Mouse (Mus musculus) kidney, adult 18-20 months (tissue): ENCODE results near the gene Gm49368.

Experiments used
- DNase-seq: peaks from one replicate; pipeline ENCODE4 v3.0.0; 2021

Gene Gm49368

DNA sequence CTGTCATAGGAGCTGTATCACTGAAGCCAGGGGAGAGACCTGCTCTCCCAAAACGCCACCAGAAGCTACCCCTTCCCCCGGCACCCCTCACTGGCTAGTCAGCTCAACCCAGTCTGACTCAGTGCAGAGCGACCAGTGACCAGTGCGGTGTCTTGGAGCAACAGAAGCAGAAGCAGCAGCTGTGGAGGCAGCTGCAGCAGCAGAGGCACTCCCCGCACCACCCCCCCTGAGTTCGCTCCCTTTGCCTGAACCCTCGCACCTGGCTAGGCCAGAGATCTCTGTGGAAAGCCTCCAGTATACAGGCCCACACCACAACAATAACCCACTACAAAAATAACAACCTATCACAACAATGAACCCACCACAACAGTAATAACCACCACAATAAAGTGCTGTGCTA is 3.9 kb upstream of the Gm49368 start:
- DNase-seq = no peak

DNA sequence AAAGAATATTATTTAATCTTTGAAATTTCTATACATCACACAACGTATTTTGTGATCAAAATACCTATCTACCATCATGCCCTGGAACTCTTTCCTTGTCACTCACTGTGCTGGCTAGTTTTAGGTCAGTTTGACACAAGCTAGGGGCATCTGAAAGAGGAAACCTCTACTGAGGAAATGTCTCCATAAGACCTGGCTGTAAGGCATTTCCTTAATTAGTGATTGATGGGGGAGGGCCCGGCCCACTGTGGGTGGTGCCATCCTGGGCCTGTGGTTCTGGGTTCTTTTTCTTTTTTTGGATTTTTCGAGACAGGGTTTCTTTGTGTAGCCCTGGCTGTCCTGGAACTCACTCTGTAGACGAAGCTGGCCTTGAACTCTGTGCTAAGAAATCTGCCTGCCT is 3.4 kb upstream of the Gm49368 start:
- DNase-seq = no peak

DNA sequence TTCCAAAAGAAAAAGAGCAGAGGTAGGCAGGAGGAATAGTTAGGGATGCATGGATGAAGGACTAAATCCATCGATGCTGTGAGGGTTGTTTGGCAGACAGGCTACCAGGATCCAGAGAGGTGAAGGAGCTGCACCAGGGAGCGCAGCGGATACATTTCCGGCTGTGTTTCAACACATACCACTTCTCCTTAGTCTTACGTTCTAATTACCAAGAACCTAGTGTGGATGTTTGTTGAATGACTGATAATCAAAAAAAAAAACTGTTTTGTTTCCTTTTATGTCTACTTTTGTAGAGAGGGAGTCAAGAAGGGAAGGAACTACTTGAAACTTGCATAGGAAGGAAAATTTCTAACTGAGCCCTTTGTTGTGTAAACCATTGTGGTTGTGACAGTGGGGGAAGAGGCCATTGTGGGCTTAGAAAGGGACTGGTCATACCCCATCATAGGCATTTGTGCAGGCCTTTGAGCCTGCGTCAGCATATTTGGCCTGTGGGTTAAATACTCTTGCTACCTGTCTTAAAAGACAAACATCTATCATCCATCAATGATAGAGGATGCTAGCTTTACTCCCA is 813 bp downstream of the Gm49368 start:
- DNase-seq = no peak

DNA sequence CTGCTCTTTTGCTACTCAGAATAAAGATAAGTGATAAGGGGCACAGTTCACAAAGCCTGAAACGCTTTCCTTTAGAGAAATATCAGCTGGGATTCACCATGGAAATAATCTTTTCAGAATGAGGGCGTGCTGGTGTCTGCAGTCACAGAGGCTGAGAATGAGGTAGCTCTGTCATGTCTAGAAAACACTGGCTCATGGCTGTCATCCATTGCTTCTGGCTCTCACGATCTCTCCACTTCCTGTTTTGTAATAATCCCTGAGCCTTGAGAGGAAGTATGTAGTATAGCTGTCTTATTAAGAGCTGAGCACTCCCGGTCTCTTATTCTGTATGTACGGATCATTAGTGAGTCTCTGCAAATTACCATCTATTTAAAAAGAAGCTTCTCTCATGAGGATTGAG is 3.1 kb downstream of the Gm49368 start:
- no peak for DNase-seq

DNA sequence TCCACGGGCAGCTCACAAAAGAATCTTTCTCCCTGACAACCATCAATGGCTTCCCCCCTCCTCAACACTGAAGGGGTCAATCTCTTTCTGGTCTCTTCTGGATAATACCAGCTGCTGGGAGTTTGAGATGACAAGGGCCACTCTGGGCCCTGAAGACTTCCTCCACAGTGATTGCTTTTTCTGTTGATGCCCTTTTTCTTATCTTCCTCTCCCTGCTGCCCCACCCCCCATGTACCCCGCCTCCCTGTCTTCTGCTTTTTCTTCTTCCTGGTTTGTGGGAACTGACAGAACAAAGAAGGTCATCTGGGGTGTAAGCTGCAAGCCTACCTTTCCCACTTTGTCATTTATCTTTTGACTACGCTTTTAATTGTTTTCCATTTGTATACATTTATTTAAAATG is 5.4 kb downstream of the Gm49368 start:
- DNase-seq = no peak

DNA sequence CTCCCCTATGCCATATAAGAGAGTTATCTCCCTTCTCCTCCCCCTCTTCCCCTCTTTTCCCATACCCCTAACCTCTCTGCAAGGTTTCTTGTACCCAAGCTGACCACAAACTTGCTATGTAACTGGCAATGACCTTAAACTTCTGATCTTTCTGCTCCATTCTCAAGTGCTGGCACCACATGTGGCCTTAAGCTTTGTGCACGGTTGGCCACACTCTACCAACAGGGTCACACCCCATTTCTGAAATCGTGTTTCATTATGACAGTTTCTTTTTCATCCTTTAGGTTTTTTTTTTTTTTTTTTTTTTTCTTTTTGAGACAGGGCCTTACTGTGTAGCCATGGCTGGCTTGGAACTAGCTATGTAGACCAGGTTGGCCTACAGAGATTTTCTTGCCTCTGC is 7.4 kb downstream of the Gm49368 start:
- no peak for DNase-seq

DNA sequence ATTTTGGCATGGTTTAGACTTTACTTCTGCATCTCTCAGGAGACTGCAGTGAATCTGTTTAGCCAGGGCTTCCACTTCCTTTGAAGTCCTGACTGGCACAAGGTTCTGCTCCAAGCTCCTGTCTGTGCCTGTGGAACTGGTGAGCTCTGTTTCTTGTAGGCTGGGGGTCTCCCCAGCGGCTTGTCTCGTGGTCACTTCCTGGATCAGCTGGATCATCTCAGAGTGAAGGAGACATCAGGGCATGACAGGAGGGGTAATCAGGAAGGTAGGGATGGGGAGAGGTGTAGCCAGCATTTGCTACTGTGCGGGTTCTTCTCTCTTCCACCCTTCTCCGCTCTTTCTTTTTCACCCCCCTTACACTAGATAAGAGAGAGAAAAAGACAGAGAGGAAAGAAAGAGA is 9.3 kb downstream of the Gm49368 start:
- no peak for DNase-seq

DNA sequence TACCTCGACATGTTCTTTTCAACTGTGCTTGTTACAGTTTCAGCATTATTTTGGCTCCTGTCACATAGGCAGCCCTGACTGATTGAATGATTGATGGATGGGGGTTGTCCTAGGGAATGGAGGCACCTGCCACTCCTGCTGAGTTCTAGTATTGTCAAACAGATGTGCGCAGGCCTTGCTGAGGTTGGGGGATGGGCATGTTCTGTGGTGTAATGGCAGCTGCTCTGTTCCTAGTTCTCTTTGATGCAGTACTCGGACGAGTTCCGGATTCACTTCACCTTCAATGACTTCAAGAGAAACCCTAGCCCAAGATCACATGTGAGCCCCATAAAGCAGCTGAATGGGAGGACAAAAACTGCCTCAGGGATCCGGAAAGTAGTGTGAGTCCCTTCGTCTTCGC is 17.5 kb downstream of the Gm49368 start:
- no peak for DNase-seq

DNA sequence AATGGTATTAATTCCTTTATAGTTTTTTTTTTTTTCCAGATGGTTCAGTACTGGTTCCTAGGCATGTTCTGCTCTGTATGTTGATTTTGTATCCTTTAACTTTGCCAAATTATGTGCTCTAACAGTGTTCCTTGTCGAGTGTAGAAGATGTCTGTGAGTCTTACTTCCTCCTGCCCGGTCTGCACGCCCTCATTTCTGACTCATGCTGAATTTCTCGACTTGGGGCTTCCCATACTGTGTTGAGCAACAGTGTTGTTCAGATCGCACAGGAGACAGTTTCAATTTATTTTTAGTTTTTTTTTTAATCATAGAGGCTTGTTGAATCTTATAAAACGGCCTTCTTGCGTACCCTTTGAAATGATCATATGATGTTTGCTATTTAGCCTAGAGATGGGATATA is 26.7 kb downstream of the Gm49368 start:
- no peak for DNase-seq

DNA sequence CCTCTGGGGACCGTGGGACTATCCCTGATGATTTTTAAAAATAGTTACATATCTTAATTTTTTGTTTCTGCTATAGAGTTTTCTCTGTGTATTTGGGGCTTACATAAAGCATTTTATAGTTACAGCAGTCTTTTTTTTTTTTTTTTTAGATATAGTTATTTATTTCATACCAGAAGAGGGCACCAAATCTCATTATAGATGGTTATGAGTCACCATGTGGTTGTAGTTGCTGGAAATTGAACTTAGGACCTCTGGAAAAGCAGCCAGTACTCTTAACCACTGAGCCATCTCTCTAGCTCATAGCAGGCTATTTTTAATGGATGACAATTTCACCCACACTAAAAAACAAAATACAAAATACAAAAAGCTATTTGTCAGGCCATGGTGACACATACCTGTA is 35.7 kb downstream of the Gm49368 start:
- no peak for DNase-seq

DNA sequence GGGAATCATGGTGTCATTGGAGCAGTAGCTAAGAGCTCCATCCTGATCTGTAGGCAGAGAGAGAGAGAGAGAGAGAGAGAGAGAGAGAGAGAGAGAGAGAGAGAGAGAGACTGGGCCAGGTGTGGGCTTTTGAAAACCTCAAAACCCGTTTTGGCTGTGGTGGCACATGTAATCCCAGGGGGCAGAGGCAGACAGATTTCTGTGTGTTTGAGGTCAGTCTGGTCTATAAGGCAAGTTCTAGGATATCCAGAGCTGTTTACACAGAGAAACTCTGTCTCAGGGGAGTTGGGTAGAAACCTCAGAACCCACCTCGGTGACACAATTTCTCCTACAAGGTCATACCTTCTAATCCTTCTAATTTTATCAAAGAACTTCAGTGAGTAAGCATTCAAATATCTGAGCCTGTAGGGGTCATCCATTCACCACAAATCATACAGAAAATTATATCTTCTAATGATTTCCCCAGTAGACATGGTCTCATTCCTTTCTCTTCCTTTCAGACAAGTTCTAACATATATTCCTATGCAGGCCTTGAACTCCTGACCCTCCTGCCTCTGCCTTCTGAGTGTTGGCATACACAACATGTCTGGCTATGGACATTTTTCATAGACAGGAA is 38.4 kb downstream of the Gm49368 start:
- DNase-seq = no peak

DNA sequence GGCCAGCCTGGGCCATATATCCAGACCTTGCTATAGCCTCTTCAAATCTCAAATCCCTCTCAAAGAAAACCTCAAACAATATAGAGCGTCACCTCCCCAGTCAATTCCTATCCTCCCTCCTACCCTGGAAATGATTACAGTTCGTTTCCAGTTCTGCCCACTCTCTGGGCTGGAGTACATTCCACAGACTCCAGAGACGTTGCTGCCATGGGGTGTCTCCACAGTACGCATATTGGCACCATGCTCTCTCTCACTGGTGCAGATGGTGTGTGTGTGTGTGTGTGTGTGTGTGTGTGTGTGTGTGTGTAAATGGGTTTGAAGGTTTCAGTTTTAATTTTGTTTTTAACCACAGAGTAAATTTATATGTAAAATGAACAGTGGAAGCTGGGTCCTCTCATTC is 42.8 kb downstream of the Gm49368 start:
- DNase-seq = no peak

DNA sequence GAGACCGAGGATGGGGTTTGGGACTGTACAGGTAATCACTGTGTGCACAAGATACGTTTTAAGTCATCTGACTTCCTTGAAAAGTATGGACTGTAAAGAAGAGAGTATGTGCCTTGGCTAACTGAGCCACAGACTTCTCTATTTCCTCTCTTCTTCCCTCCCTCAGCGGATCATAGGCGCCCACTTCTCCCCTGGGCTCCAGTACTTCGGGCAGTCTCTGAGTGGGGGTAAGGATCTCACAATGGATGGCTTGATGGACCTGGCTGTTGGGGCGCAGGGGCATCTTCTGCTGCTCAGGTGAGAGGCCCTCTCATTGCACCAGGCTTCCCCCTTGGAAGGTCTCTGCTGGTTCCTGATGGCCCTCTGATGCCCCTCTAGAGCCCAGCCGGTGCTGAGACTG is 45.0 kb downstream of the Gm49368 start:
- DNase-seq = no peak

DNA sequence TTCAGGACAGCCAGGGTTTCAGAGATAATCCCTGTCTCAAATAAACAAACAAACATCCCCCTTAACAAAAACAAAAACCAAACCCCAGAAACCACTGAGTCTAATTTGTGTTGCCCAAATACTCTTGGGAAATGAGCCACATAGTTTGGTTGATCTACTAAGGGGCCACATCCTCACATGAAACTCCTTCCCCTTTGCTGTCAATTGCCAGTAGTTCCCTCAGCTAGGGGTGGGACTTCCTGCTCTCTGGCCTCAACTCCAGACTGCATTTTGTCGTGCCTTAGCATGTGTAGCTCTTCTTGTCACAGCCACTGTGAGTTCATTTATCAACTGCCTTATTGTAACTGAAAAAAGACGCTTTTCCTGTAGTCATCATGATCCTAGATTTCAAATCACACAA is 47.8 kb downstream of the Gm49368 start:
- no peak for DNase-seq

DNA sequence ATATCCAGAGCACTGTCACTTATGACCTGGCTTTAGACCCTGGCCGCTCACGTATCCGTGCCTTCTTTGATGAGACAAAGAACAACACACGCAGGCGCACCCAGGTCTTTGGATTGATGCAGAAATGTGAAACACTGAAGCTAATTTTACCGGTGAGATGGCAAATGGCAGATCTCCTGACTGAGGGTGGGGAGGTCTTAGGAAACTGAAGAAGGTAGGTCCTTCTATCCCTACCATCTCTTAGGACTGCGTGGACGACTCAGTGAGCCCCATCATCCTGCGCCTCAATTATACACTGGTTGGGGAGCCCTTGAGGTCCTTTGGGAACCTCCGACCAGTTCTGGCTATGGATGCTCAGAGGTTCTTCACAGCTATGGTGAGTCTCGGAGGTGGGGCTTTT is 49.6 kb downstream of the Gm49368 start:
- DNase-seq = no peak

DNA sequence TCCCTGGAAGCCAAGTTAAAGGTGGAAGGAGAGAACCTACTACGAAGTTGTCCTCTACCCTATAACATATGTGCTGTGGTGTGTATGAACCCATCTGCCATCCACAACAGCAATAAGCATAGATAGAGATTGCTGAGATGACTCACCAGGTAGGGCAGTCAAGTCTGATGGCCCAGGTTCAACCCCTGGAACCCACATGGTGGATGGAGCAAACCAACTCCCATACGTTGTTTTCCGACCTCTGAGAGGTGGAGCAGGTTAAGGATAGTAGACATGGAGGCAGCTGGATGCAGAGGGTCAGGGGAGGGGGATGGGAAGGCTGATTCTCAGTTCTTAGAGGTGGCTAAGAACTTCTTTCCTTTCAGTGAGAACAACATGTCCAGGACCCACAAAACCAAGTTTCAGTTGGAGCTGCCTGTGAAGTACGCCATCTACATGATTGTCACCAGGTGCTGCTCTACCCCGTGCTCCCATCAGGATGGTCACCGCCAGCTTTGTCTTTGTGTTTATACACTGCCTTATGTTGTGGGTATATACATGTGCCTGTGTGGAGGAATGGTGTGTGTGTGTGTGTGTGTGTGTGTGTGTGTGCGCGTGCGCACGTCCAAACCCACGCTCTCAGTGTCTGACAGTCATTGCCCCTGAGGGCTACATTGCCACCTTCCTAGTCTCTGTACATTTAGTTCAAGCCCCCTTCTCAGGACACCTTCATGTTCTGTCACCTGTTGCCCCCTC is 52.1 kb downstream of the Gm49368 start:
- DNase-seq = no peak

DNA sequence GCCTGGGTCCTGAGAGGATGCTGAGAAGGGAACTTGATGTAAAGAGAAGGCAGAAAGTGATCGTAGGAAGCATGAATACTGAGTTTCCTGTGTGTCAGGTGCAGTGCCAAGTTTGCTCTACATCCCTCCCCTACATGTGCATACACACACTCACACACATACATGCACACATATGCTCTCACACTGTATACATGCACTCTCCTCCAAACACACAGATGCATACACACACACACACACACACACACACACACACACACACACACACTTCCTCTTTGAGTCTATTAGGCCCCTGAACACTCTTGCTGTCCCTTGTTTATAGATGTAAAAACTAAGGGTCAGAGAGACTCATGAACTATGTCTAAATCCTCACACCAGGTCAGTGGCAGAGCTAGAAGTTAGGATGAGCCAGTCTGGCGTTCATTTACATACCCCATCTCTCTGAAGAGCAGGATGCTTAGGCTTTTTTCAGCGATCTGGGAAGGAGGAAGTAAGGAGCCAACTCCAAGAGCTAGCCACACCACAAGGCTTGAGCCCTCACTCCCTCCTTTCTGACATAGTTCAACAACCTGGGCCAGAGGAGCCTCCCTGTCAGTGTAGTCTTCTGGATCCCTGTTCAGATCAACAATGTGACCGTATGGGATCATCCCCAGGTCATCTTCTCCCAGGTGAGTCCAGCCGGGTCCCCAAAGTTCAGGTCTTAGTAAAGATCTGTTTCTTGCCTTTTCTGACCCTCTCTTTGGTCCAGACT is 52.9 kb downstream of the Gm49368 start:
- no peak for DNase-seq

DNA sequence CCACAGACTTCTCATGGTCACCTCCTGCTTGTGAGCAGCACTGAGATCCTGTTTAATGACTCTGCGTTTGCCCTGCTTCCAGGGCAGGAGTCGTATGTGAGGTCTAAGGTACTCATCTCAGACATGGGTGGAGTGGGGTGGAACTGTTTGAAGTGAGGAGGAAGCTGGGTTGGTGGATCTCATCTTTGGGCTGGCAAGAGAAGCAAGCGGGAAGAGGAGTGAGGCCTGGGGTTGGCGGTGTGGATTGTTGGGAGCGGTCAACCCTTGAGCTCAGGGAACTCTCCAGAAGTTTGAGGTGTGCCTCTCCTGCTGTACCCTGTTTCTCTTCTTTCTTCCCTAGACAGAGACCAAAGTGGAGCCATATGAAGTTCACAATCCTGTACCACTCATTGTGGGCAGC is 53.9 kb downstream of the Gm49368 start:
- DNase-seq = no peak

DNA sequence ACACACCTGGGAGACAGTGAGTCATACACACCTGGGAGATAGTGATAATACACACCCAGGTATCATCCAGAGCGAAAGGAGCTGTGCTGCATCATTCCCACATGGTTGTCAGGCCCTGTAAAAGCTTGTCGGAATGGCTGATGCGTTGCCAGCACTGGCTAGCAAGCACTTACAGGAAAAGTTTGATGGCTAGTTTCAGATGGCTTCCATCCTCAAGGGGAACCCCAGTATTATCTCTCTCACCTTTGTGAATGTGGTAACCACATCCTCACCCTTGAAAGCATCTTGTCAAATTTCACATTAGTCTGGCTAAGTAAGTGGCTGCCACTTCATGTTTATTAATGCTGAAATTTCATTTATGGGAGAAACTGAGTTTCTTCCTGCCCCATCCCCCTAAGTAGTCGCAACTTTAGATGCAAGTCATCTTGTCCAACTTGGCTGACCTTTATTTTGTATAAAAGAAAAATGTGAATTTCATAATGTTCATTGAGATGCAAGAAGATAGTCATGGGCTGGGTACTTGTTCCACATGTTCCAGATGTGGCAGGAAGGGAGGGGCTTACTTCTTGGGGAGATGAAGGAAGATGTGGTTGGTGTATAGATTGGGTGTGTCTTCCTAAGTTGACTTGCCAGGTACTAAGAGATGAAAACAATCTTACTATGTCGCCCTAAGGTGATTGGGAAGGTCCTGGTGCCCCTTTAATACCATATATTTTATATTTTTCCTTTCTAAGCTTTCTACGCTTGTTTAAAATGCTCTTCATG is 57.4 kb downstream of the Gm49368 start:
- DNase-seq = no peak

DNA sequence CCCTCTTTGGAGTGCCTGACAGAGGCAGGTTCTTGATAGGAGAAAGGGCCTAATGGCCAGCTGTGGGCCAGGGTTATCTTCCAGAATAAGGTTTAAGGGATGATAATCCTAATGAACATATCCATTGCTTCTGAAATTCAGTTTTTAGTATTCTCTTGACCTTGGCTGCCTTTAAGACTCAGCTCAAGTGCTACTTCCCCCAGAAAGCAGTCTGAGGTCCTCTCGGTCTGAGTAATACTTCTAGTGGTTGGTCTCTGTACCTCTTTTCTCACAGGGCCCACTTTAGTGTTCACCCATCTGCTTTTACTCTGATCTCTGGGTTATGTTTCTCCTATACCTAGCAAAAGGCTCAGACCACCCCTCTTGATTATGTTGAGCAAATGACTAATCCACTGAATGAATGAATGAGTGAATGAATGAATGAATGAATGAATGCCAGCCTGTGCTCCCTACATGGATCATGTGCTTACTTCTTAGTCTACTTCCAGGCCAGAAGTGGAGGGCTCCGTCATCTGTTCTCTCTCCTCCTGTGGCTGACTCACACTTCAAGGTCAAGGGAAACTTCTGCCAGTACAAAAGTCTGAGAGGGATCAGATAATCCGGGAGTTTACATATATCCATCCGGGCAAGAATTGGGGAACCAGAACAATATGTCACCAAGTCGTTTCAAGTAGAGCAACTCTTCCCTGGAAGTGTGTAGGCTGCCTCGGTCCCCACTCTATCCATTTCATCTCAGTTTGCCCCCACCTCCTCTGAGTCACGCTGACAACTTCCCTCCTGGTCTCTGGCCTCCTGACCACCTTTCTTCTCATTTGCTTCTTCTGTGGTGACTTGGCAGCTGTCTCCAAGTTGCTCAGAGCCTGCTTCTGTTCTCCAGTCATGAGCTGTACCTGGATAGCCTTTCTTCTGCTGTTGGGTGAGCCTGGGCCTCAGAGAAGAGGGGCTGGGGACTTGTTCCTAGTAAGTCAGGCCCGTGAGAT is 66.5 kb downstream of the Gm49368 start, which contains the start of gene Itgax:
Gene Itgax, plus strand, starts transcription at position 807 of the 980 bp plus-strand sequence.
- no peak for DNase-seq

DNA sequence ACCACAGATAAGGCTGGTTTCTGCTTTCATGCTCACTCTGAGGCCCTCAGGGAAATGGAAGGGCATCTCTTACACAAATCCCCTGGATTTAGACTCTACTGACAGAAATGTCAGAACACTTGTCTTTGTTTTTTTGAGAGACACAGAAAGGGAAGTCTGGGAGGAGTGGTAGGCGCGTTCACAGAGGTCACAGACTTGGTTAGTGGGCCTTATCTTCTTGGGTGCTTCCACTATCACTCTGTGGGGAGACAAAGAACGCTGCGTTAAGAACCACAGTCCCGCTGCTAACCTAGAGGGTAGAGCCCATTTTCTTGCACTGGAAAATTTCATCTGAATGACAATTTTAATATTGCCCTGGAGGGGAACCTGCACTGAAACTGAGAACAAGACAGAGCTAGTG is 69.7 kb downstream of the Gm49368 start:
- no peak for DNase-seq

DNA sequence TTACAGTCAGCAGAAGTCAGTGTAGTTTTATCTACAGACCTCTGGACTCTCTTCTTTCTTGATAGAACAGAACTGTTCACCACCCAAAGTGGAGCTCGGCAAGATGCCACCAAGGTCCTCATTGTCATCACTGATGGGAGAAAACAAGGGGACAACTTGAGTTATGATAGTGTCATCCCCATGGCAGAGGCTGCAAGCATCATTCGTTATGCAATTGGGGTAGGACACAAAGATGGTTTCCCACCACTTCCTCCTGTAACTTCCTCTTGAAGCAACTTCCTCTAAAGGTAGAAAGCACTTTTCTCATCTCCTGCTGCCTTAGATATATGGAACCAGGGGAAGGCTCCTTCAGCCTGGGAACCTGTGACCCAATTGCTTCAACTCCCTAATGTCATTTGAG is 71.1 kb downstream of the Gm49368 start:
- DNase-seq = no peak
